Mouse (Mus musculus) MN1 (cell line): ENCODE measurements around the gene Tmem132d.
"Not testable (repeated sequence)": the region's sequence is repeated elsewhere in the genome, so short reads cannot be mapped to it uniquely, and the experiment has no call there.

Experiments
- DNase-seq: peaks from one replicate; pipeline ENCODE4 v3.0.0-alpha.2; 2016; ENCODE audit warnings: low spot score

Gene Tmem132d

DNA sequence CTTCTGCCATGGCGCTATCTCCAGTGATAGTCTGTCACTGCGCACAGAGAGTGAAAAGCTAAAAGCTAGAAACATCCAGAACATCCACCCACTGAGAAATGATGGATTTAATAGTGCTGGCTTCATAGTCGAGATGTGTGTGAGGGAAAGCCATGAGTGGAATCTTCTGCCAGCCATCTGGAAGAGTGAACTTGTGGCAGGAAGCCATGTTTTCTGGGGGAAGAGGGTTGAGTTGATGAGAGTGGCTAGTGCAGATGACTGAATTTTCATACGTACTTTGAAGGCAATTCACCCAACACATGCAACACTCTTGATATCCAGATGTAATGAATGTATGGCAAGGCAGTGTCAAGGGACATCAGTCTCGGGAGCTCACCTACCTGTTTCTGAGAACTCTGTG lies 342.3 kb downstream of the Tmem132d start:
- no peak for DNase-seq

DNA sequence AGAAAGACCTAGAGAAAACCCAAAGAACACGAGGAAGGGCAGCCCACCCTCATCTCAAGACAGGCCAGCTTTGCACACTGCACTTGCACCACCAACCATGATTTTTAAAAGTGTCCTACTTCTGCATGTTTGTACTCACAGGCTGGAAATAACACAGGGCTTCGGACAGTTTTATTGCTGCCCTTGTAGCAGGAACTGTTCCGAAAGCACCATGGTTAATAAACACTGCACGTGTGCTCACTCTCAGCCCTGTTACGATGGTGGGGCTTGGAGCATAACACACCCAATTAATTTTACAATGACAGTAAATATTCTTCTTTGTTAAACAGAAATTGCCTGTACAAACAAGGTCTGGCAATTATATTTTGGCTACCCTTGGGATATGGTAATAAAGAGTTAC lies 357.4 kb downstream of the Tmem132d start:
- no peak for DNase-seq

DNA sequence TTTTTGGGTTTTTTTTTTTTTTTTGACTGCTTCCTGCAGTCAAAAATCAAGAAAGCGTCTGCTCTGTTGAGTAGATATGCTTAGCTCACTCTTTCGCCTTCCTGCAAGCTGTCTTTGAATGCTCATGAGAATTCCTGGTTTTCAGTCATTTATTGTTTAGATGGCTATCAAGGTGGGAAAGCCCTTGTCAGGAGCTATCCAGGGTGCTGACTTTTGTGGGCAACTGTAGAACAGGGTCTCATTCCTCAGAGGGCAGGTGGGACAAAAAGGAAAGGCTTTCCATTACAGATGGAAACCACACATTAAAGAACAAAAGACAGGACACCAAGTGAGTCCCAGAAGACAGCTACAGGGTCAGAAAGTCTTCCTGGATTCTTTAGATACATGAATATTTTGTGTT lies 360.3 kb downstream of the Tmem132d start:
- no peak for DNase-seq

- DNase-seq: no peak
These were observed 391.1 kb downstream of the Tmem132d start for GRCm38 (mm10) chr5:128041781-128042180.

DNA sequence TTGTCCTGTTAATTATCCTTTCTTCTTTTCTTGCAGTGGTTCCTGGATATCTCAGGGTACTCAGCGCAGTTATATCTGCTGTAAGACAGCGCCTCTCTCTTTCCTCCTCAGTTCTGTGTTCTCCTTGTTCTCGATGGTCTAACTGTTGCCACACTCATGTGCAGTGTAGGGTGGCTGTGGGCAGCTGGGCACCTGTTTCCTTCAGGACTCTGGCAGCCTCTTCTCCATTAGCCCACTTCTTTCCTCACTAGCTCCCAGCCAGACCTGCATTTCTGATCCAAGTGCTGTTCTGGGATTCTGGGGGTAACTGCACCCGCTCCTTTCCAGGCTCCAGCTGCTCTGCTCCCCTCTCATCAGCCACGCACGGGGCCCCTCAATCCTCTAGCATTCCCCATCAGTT lies 392.8 kb downstream of the Tmem132d start:
- DNase-seq: no peak

GRCm38 (mm10) chr5:128027076-128027475 lies 405.8 kb downstream of the Tmem132d start:
- DNase-seq: no peak

DNA sequence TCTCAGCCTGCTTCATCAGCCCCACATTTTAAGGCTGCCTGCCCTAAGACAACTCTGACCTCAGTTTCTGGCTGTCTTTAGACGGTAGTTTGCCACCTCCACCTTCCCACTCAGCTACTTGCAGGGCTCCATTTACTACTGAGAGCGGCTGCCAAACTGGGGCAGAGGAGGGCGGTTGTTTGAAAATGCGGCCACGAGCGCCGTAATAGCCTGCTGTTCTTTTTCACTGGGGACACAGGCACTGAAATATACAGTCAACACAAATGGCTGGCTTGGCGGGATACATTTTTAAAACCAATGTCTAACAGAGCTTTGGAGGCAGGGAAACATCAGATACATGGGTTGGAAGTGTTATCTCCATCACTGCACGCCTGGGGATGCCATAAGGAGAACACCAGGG lies 428.2 kb downstream of the Tmem132d start:
- no peak for DNase-seq

DNA sequence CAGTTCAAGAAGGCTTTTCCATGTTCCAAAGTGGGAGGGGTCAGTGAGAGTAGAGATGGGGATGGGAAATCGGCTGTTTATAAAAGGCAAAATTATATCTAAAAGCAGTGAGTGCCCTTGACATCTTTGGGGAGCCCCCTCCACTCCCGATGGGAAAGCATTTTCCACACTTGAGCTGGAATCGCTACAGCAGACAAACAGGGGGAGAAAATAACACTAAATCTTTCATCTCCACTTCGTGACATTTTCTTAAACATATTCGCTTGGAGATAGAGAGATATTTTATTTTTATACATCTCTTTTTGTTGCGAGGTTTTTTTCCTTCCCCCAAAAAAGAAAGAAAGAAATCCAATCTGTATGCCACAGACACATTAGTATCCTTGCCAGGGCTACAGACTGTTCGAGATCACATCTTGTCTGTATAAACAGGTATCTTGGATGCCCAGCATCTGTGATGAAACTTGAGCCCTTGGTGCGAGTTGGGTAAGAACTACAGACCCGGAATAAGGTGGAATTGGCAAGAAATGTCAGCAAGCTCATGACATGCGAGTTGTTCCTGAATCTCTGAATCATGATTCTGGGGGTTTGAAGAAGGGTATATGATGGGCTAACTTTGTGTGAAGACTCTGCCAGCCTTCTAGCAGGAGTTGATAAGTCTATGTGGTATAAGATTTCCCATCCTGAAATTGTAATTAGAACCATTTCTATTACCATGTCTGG lies 436.2 kb downstream of the Tmem132d start:
- DNase-seq: no peak

DNA sequence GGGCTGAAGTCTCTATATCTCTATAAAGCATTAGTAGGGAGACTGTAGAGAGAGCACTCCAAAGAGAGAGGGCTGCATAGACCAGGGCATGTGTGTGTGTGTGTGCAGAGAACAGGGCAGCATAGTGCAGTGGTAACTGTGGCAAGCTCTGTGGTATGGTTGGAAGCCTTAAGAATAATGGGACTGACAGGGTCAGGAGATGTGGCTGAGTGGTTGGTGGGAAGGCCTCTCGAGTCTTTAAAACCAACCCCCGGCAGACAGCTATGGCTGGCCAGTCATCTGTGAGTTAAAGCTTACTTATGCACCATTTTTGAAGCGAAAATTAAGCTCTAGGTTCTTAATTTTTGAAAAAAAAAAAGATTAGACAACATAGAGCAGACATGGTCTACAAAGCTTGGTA lies 439.4 kb downstream of the Tmem132d start:
- no peak for DNase-seq

- no peak for DNase-seq
These were observed 442.1 kb downstream of the Tmem132d start for GRCm38 (mm10) chr5:127990826-127991225.

DNA sequence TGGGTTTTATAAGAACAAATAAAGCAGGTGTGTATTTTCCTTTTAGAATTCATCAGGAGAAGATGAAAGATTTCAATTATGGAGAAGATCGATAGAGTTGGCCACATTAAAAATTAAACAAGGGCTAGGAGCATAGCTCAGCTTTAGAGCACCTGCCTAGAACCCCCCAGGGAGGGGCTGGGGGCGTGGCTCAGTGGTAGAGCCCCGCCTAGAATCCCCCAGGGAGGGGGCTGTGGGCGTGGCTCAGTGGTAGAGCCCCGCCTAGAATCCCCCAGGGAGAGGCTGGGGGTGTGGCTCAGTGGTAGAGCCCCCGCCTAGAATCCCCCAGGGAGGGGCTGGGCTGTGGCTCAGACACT lies 452.9 kb downstream of the Tmem132d start:
- not testable (repeated sequence) for DNase-seq

- no peak for DNase-seq
These were observed 453.4 kb downstream of the Tmem132d start for GRCm38 (mm10) chr5:127979329-127980002.

DNA sequence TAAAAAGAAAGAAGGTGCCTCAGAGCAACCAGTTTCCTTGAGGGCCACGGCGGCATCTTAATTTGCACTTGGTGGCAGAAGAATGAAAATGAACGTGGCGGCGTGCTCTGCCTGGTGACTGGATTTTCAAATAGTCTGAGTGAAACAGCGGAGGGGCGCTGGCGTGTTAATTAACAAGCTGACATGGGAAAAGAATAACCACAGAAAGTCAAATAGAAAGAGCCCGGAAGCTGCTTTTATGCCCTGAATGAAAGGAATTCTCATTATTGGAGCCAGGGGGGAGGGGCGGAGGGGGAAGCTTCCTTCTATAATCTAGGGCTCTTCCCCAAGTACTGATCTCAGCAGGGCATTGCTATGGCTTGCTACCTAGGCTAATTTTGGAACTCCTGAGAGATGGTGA lies 456.2 kb downstream of the Tmem132d start:
- no peak for DNase-seq

- DNase-seq: no peak
These were observed 467.2 kb downstream of the Tmem132d start for GRCm38 (mm10) chr5:127965700-127966099.

DNA sequence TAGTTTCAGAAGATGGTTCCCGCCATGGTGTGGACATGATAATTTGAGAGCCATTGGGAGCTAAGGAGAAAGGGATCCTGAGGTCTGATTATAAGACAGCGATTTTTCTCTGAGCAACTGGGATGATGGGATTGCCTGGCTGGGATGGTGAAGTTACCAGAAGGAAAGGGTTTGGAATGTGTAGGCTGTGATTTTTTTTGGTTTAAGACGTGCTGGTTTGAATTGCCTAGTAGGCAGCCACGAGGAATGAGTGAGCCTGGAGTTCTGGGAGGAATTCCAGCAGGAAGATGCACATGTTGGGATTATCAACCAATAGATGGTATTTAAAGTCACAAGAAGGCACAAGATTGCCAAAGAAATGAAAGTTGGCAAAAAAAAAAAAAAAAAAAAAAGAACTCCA lies 470.2 kb downstream of the Tmem132d start:
- no peak for DNase-seq

DNA sequence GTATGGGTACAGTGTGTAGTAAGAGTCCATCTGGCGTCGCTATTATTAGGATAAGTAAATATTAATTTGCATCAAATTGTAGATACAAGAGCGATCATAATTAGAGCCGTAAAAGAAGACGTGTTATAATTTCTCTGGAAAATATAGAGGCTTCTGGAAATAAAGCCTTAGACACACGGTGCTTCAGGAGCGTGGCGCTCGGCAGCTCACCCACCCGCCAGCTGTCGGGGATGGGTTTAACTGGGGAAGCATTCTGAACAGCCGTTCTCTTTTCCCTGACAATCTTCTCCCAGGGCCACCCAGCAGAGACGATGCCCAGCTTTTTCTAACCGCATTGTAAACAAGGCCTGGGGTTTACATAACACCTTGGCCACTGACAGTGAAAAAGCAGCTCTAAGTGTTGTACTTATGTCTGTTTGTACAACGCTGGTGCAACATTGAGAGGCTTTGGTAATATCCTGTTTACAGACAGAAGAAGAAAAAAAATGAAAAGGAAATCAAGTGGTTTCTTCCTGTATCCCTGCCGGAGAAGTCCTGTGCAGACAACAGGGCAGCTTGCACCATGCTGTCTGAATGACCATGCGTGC lies 476.3 kb downstream of the Tmem132d start:
- no peak for DNase-seq

GRCm38 (mm10) chr5:127954231-127954790 lies 478.6 kb downstream of the Tmem132d start:
- DNase-seq: no peak

DNA sequence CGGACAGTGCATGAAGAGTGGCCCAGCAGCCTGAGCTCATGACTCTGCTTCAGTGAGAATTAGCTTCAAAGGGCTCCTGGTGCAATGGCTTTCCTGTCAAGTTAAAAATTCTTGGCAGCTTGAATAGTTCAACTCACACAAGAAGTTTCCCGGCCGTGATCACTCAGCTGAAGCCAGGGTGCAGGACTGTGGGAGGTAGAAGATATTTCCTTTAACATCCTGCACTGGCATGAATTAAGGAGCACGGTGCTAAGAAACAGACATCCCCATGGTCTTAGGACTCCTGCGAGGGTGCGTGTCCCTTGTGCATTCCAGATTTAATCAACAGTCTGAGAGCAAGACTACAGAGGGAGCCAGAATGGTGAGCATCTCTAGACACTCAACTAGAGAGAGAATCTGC lies 480.1 kb downstream of the Tmem132d start:
- DNase-seq: no peak

- no peak for DNase-seq
These were observed 482.3 kb downstream of the Tmem132d start for GRCm38 (mm10) chr5:127950574-127950973.

GRCm38 (mm10) chr5:127947275-127947674 lies 485.6 kb downstream of the Tmem132d start:
- DNase-seq: no peak

- DNase-seq: not testable (repeated sequence)
These were observed 490.7 kb downstream of the Tmem132d start for GRCm38 (mm10) chr5:127942171-127942570.

DNA sequence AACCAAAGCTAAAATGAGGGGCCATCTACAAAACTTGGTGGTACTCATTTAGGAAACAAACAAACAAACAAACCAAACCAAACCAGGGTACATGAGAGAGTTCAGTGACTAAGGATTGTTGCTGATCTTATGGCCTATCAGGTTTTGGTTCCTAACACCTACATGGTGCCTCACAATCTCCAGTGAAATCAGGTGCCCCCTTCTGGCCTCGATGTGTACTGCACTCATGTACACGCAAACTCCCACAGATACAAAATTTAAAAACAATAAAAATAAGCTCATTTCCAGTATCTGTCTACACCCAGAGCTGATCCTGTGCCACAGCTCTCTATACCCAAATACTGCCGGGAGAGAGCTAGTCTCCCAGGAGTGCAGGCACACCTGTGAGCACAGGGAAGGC lies 495.0 kb downstream of the Tmem132d start:
- no peak for DNase-seq

DNA sequence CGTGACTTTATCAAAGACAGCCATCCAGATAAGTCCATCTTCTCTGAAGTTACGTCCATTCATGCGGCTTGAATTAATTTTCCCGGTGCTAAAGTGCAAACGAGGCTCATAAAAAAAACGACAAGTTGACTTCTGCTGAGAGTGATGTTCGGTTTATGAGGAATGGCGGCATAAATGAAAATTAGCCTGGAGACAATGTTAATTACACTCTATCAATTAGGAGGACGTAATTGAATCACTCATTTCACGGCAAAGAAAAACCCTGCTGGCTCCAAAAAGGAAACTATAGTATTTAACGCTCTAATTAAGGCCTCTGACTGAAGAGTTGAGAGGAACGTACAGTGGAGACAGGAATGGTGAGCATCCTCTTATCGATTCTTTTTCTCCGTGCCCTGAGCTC lies 503.2 kb downstream of the Tmem132d start:
- DNase-seq: no peak
